Mouse (Mus musculus): ENCODE results near the gene Adgrb3. TPM values are rescaled to one million over a fixed set of nuclear protein-coding genes. Genes with fewer than 3 reads are reported as not detected.
"Not testable (repeated sequence)": the region's sequence is repeated elsewhere in the genome, so short reads cannot be mapped to it uniquely, and the experiment has no call there.

Adgrb3 gene
- polyA plus RNA-seq, 1 experiment from 2014 or later = 0.41 TPM

DNA sequence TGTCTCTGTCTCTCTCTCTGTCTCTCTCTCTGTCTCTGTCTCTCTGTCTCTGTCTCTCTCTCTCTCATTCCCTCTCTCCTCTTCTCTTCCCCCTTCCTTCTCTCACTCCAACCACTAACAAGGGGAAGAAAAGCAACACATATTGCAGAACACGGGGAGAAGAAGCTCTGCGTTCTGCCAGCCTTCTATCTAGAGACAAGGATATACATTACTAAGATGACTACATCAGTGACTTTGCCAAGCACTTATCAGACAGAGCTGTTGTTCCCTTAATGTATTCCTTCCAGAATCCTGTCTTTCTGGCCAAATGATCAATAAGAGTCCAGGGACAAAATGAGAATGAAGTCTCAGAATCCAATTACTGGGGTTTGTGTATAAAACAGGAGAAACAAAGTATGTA lies 123.2 kb downstream of the Adgrb3 start:
- 79% methylated on average over 2 of the region's 2 CpGs for WGBS
- Histone ChIP-seq H3K4me3 (no peak overlapping the region), H3K9ac (no peak overlapping the region), H3K27me3 (no peaks in the 10 kb centered on the region), H3K9me3 (no peaks in the 10 kb centered on the region), H3K4me1 (no peaks in the 10 kb centered on the region), H3K4me2 (no peak overlapping the region), H3K27ac (no peak overlapping the region), H3K36me3 (no peaks in the 10 kb centered on the region)
- no peak for ATAC-seq (ENCODE audit: borderline replicate concordance, extremely low read depth, low FRiP score, low TSS enrichment)

DNA sequence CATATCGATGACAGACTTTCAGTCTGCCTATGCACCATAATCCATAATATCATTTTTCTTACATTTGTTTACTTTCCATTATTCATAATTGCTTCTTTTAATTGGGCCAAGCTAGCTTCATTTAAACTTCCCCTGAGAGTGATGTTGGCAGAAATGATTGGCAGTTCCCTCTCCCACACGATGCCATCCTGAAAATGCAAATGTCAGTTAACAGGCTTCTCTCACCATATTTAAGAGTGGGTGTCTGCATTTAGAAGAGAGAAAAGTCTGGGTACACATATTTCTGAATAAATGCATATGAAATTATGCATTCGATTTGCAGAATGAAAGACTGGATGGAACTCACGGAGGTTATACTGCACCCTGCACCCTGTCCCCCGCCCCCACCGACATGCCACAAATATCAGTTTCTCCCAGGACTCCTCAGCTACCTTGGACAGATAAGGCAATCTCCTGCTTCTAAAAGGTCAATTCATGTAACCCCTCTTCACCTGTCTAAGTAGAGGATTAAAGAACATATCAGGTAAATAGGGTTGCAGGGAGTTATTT lies 130.7 kb downstream of the Adgrb3 start:
- Histone ChIP-seq H3K27ac (no peak overlapping the region), H3K27me3 (no peaks in the 10 kb centered on the region), H3K9me3 (no peaks in the 10 kb centered on the region), H3K4me2 (no peak overlapping the region), H3K4me1 (no peaks in the 10 kb centered on the region), H3K36me3 (no peaks in the 10 kb centered on the region), H3K9ac (no peak overlapping the region), H3K4me3 (no peak overlapping the region)
- WGBS = 88% methylated on average over 6 of the region's 6 CpGs
- ATAC-seq (ENCODE audit: borderline replicate concordance, extremely low read depth, low FRiP score, low TSS enrichment) = no peak

DNA sequence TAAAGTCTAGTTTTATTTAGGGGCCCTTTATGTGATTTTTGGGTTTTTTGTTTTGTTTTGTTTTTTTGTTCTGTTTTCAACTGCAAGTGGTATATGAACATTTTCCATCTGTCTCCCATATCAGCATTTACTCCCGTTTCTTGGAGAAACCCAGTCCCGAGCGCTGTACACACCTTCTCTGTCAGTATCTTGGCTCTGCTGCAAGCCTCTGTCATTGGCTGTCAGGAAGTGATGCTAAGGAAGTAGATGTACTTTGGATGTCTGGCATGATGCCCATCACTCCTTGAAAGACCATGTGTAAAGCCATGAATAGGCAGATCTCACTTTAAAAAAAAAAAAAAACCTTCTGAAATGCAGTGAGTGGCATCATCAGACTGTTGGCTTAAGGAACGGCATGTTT lies 132.3 kb downstream of the Adgrb3 start:
- no peaks in the 10 kb centered on the region for H3K9me3 ChIP-seq
- no peak for ATAC-seq (ENCODE audit: borderline replicate concordance, extremely low read depth, low FRiP score, low TSS enrichment)
- no peaks in the 10 kb centered on the region for H3K36me3 ChIP-seq
- no peak overlapping the region for H3K27ac ChIP-seq
- H3K9ac ChIP-seq = no peak overlapping the region
- H3K4me1 ChIP-seq = no peaks in the 10 kb centered on the region
- no peak overlapping the region for H3K4me2 ChIP-seq
- H3K27me3 ChIP-seq = no peaks in the 10 kb centered on the region
- H3K4me3 ChIP-seq = no peak overlapping the region
- WGBS = 64% methylated on average over 4 of the region's 4 CpGs

DNA sequence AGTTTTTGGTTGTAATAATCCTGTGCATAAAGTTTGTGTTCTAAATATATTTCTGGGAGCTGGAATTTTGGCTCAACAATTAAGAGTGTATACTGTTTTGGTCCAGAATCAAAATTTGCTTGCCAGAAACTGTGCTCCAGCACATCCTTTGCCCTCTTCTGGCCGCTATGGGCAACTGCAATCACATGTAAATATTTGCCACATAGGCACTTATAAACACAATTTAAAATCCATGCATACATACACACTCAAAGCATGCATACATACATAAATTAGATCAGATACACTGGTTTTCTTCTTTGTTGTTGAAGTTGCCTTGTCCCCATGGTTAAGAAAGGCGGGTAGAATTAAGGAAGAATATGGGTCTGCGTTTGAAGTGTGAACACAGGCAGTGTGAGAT lies 132.7 kb downstream of the Adgrb3 start:
- Histone ChIP-seq H3K36me3 (no peaks in the 10 kb centered on the region), H3K9ac (no peak overlapping the region), H3K27ac (no peak overlapping the region), H3K4me2 (no peak overlapping the region), H3K4me3 (no peak overlapping the region), H3K4me1 (no peaks in the 10 kb centered on the region), H3K27me3 (no peaks in the 10 kb centered on the region), H3K9me3 (no peaks in the 10 kb centered on the region)
- 56% methylated on average over 3 of the region's 3 CpGs for WGBS
- no peak for ATAC-seq (ENCODE audit: borderline replicate concordance, extremely low read depth, low FRiP score, low TSS enrichment)

DNA sequence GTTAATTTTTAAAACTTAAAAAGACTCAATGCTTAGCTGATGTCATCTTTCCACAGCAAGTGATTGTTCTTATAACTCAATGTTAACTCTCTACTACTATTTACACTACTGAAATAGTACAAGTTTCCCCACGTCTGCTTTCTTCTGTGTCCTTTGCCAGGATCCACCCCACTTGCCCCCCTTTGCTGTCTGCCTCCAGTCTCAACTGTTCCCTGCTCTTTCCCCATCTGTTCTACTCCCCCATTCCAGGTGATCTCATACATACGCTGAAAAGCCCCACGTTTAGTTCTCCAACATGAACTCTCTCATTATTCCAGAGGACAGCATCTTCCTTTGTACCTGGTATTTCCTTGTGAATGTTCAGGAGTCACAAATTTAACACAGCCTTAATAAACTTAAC lies 147.4 kb downstream of the Adgrb3 start:
- ATAC-seq (ENCODE audit: borderline replicate concordance, extremely low read depth, low FRiP score, low TSS enrichment) = no peak
- Histone ChIP-seq H3K9me3 (no peaks in the 10 kb centered on the region), H3K4me3 (no peak overlapping the region), H3K9ac (no peak overlapping the region), H3K36me3 (no peaks in the 10 kb centered on the region), H3K4me1 (no peaks in the 10 kb centered on the region), H3K27me3 (no peaks in the 10 kb centered on the region), H3K4me2 (no peak overlapping the region), H3K27ac (no peak overlapping the region)
- WGBS = 58% methylated on average over 3 of the region's 3 CpGs

DNA sequence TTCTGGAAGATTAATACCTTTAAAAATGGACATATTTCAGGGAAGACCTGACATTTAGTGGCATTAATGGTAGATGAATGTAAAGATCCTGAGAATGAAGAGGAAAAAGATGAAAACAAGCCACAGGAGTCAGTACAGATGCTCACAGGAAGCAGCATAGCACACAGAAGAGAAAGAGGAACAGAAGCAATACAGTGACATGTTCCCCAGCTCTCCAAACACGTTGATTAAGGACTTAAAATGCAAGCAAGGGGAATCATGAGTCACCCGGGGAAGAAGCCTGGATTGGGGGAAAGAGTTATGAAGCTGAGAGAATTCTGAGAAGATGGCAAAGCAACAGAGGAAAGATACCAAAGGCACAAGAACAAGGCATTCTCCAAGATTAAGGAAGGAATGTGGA lies 149.9 kb downstream of the Adgrb3 start:
- Histone ChIP-seq H3K9me3 (no peaks in the 10 kb centered on the region), H3K4me3 (no peak overlapping the region), H3K27ac (no peak overlapping the region), H3K27me3 (no peaks in the 10 kb centered on the region), H3K4me1 (no peaks in the 10 kb centered on the region), H3K36me3 (no peaks in the 10 kb centered on the region), H3K9ac (no peak overlapping the region), H3K4me2 (no peak overlapping the region)
- 46% methylated on average over 2 of the region's 2 CpGs for WGBS
- ATAC-seq (ENCODE audit: borderline replicate concordance, extremely low read depth, low FRiP score, low TSS enrichment) = no peak

DNA sequence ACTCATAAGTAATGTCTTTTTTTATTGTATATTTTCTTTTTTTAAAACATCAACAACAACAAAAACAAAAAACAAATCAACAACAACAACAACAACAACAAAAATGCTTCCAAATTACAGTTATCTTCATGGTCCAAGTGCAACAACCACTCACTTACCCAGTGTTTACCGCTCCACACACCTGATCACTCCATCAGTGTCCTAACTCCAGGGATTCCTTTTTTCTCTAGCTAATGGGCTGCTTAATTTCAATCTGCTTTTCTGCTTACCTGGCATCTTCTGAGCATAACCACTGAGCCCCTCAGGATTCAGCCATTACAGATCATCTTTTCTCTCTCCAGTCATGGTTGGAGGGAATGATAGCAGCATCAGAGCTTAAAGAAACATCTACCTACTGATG lies 176.8 kb downstream of the Adgrb3 start:
- no peaks in the 10 kb centered on the region for H3K36me3 ChIP-seq
- no peaks in the 10 kb centered on the region for H3K27me3 ChIP-seq
- H3K4me1 ChIP-seq = no peaks in the 10 kb centered on the region
- no peak overlapping the region for H3K9ac ChIP-seq
- no peak overlapping the region for H3K4me2 ChIP-seq
- no peaks in the 10 kb centered on the region for H3K9me3 ChIP-seq
- 93% methylated on average over 1 of the region's 1 CpGs for WGBS
- ATAC-seq (ENCODE audit: borderline replicate concordance, extremely low read depth, low FRiP score, low TSS enrichment) = no peak
- no peak overlapping the region for H3K4me3 ChIP-seq
- H3K27ac ChIP-seq = no peak overlapping the region

DNA sequence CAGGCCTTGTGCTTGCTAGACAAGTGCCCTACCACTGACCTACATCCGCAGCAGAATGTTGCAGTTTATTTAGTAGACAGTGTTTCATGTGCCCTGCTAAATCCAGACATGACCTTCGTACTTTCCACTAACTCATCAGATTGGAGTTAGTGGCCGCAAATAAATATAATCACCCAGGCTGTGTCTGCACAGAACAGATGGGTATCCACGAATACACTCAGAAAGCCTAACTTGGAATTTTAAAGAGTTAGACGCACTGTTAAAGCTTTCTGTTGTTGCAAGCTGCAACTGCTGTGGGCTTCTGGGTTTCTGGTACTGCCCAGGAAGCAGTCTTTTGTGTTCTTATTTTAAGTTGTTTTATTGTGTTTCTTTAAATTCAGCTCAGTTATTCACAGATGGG lies 185.3 kb downstream of the Adgrb3 start:
- no peak overlapping the region for H3K4me2 ChIP-seq
- no peaks in the 10 kb centered on the region for H3K36me3 ChIP-seq
- H3K9ac ChIP-seq = no peak overlapping the region
- no peak overlapping the region for H3K27ac ChIP-seq
- H3K27me3 ChIP-seq = no peaks in the 10 kb centered on the region
- no peaks in the 10 kb centered on the region for H3K9me3 ChIP-seq
- 80% methylated on average over 5 of the region's 5 CpGs for WGBS
- H3K4me3 ChIP-seq = no peak overlapping the region
- no peaks in the 10 kb centered on the region for H3K4me1 ChIP-seq
- ATAC-seq (ENCODE audit: borderline replicate concordance, extremely low read depth, low FRiP score, low TSS enrichment) = no peak

DNA sequence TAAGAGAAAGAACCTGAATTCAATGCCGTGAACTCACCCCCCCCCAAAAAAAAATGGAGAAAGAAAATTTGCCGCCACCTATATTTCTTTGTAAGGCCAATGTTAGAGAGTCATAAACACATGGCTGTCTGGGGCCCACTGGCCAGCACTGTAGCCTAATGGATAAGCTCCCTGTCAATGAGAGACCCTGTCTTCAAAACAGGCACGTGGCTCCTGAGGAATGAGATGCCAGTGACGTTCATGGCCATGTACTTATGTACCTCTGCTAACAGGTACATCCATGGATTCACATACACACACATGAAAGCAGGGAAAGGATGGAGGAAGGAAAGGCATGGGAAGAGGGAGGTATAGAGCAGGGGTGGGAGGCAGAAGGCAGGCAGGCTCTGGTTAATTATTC lies 208.0 kb downstream of the Adgrb3 start:
- ATAC-seq (ENCODE audit: borderline replicate concordance, extremely low read depth, low FRiP score, low TSS enrichment) = no peak
- H3K4me1 ChIP-seq = no peaks in the 10 kb centered on the region
- no peaks in the 10 kb centered on the region for H3K27me3 ChIP-seq
- H3K36me3 ChIP-seq = no peaks in the 10 kb centered on the region
- no peak overlapping the region for H3K4me2 ChIP-seq
- no peaks in the 10 kb centered on the region for H3K9me3 ChIP-seq
- 64% methylated on average over 4 of the region's 4 CpGs for WGBS
- no peak overlapping the region for H3K9ac ChIP-seq
- no peak overlapping the region for H3K4me3 ChIP-seq
- no peak overlapping the region for H3K27ac ChIP-seq

DNA sequence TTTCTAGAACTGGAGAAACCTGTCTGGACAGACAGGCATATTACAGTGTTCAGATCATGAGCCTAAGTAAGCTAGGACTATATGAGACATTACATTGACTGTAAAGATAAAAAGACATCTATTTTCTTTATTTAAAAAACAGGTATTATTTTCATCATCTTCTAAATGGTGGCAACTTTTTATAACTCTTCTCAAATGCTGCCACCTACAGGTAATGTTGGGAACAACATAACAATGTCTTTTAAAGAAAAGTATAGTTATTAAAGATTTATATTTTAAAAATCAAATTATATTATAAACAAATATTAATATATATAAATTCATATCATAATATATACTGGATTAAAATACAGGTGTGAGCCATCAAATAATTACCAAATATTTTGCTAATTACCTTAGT lies 212.6 kb downstream of the Adgrb3 start:
- no peak overlapping the region for H3K9ac ChIP-seq
- no peak overlapping the region for H3K4me3 ChIP-seq
- H3K27me3 ChIP-seq = no peaks in the 10 kb centered on the region
- H3K36me3 ChIP-seq = no peaks in the 10 kb centered on the region
- no peaks in the 10 kb centered on the region for H3K9me3 ChIP-seq
- no peak for ATAC-seq (ENCODE audit: borderline replicate concordance, extremely low read depth, low FRiP score, low TSS enrichment)
- no peak overlapping the region for H3K4me2 ChIP-seq
- H3K27ac ChIP-seq = no peak overlapping the region
- H3K4me1 ChIP-seq = no peaks in the 10 kb centered on the region

DNA sequence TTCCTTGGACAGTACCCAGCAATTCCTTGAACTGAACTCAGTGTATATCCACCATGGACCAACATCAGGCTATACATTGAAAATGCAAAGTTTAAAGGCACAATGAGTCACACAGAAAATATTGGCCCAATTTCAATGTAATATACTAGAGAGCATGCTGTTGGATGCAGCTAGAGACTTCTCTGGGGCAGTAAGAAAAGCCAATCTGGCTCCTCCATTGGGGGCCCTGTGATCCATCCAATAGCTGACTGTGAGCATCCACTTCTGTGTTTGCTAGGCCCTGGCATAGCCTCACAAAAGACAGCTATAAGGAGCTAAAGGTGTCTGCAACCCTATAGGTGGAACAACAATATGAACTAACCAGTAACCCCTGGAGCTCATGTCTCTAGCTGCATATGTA lies 218.7 kb downstream of the Adgrb3 start:
- H3K4me3 ChIP-seq; H3K27ac ChIP-seq; ATAC-seq (ENCODE audit: borderline replicate concordance, extremely low read depth, low FRiP score, low TSS enrichment); H3K4me1 ChIP-seq; H3K4me2 ChIP-seq; H3K9ac ChIP-seq; H3K27me3 ChIP-seq; H3K36me3 ChIP-seq; H3K9me3 ChIP-seq: not testable (repeated sequence)

DNA sequence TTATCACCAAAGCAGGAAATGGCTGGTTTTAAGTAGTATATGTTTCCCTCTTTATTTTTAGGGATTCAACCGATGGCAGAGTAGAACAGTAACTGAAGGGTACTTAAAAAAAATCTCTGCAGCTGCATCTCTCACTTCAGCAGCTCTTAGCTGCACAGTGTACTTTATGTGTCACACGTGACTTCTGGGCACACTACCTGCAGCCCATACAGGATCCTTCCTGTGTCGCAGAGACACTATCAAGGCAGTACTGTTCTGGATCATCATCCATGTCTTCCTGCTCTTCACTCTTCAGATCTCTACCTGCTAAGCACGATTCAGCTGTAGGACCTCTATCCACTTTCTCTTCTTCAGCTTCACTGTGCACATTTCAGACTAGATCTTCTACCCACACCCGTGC lies 230.6 kb downstream of the Adgrb3 start:
- no peak overlapping the region for H3K4me3 ChIP-seq
- WGBS = 79% methylated on average over 5 of the region's 5 CpGs
- no peaks in the 10 kb centered on the region for H3K36me3 ChIP-seq
- H3K4me1 ChIP-seq = no peaks in the 10 kb centered on the region
- H3K27ac ChIP-seq = no peak overlapping the region
- H3K9me3 ChIP-seq = no peaks in the 10 kb centered on the region
- no peaks in the 10 kb centered on the region for H3K27me3 ChIP-seq
- H3K9ac ChIP-seq = no peak overlapping the region
- no peak overlapping the region for H3K4me2 ChIP-seq
- no peak for ATAC-seq (ENCODE audit: borderline replicate concordance, extremely low read depth, low FRiP score, low TSS enrichment)

DNA sequence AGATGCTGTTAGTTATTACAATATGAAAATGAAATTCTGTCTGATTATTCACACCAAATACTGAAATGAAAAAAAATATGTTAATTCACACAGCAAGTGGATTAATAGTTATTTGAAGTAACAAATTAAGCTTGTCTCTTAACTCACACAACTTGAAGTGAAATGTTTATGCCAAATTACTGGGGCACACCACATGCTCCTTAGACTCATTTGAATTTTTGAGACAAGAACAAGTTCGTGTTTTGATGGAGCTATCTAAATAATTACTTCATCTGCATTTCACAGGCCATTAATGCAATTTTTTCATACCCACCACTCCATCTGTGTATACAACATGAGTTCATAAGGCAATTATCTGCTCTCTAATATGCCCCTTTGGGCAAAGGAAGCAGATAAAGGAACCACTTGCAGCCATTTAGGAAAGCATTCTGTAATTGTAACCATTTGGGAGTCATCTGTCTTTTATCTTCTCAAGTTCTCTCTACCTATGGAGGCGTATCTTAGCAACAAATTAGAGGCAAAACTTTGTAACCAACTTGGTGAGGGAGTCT lies 240.9 kb downstream of the Adgrb3 start:
- H3K4me2 ChIP-seq = no peak overlapping the region

More for the DNA sequence above, 240.9 kb downstream of the Adgrb3 start:
- no peaks in the 10 kb centered on the region for H3K36me3 ChIP-seq
- no peak for ATAC-seq (ENCODE audit: borderline replicate concordance, extremely low read depth, low FRiP score, low TSS enrichment)
- H3K4me3 ChIP-seq = no peak overlapping the region
- H3K27ac ChIP-seq = no peak overlapping the region
- no peaks in the 10 kb centered on the region for H3K4me1 ChIP-seq
- WGBS = 54% methylated on average over 2 of the region's 2 CpGs
- no peaks in the 10 kb centered on the region for H3K9me3 ChIP-seq
- no peaks in the 10 kb centered on the region for H3K27me3 ChIP-seq
- no peak overlapping the region for H3K9ac ChIP-seq

Measured in lung, embryonic 15.5 days (tissue).